14 mouse cellular contexts compared by ENCODE assay signal in genomic region chr4:124944961-124945360, GRCm38 (mm10). TPM values are rescaled to one million over a fixed set of nuclear protein-coding genes. Genes with fewer than 3 reads are reported as not detected.
A peak's percentile ranks its signal among the peaks of the same experiment; 100 is the strongest.
DNase-seq lines count a peak whose midpoint lies in the region; ATAC-seq and TF ChIP-seq lines count a peak whose summit lies in the region.
"Had no signal": no experiment of that assay in that cellular context is flagged by ENCODE, and none has a peak within 500 bp of the region (broad histone marks: within the 10 kb centered on the region; RNA-seq: fewer than 3 reads in every experiment).

No protein-coding gene starts in this region.

- 66% methylated on average over 2 of the region's 2 CpGs for WGBS in heart, postnatal 0 days
- WGBS in heart, embryonic 12.5 days = 67% methylated on average over 2 of the region's 2 CpGs

- peak; percentile 38 for TF ChIP-seq CTCF in heart, postnatal 0 days (IDR thresholded peaks at IDR 0.05; ENCODE audit: low read depth)

- peaks cover 11% of the 10 kb centered on the region; the same call in 1 of the 2 replicates for H3K36me3 ChIP-seq in heart, postnatal 0 days (replicated peaks; ENCODE audit: control insufficient read depth, insufficient read depth, low read length)
- peaks cover 31% of the 10 kb centered on the region for H3K36me3 ChIP-seq in heart, embryonic 12.5 days

- ATAC-seq in heart, postnatal 0 days (ENCODE audit: insufficient read depth, low read depth) = no peak
- no peak for ATAC-seq in heart, embryonic 12.5 days (ENCODE audit: insufficient number of reproducible peaks, low FRiP score)
- ATAC-seq: inflammation-experienced regulatory T-cells, adult 6 months had no signal

- no peak overlapping the region for H3K4me2 ChIP-seq in heart, postnatal 0 days (ENCODE audit: low read depth, low read length)
- H3K4me2 ChIP-seq in heart, embryonic 12.5 days = no peak overlapping the region

- H3K27ac ChIP-seq in heart, postnatal 0 days (ENCODE audit: low read depth) = no peak overlapping the region
- no peak overlapping the region for H3K27ac ChIP-seq in heart, embryonic 12.5 days (ENCODE audit: poor library complexity, severe bottlenecking)
- H3K27ac ChIP-seq: midbrain, embryonic 10.5 days had no signal

- no peaks in the 10 kb centered on the region for H3K27me3 ChIP-seq in heart, postnatal 0 days (ENCODE audit: control insufficient read depth, insufficient read depth, low read length)
- H3K27me3 ChIP-seq in heart, embryonic 12.5 days (replicated peaks) = no peaks in the 10 kb centered on the region

- TF ChIP-seq EP300 in heart, postnatal 0 days (IDR thresholded peaks at IDR 0.05; ENCODE audit: low read depth) = no peak

- DNase-seq in heart, postnatal 0 days (ENCODE audit: low spot score) = peak; percentile 6
- DNase-seq in lung, postnatal 10 days = peak; percentile 25
- no peak for DNase-seq in lung, postnatal 25 days (ENCODE audit: low spot score)
- peak; percentile 71 for DNase-seq in NIH3T3 (ENCODE audit: low read depth)
- DNase-seq in retina, embryonic 14.5 days (ENCODE audit: low spot score) = peak; percentile 48
- no peak for DNase-seq in gastrocnemius, postnatal 14 days
- DNase-seq in gastrocnemius, postnatal 25 days = no peak
- DNase-seq: adrenal gland, postnatal 14 days; cerebellum, postnatal 25 days; heart, postnatal 36 days; lung, adult 18-20 months had no signal

- no peaks in the 10 kb centered on the region for H3K9me3 ChIP-seq in heart, postnatal 0 days (replicated peaks; ENCODE audit: control insufficient read depth, low read length)
- H3K9me3 ChIP-seq in heart, embryonic 12.5 days (replicated peaks) = no peaks in the 10 kb centered on the region
- H3K9me3 ChIP-seq: midbrain, embryonic 10.5 days had no signal

- no peak overlapping the region for H3K9ac ChIP-seq in heart, postnatal 0 days (replicated peaks; ENCODE audit: low read depth, low read length)
- no peak overlapping the region for H3K9ac ChIP-seq in heart, embryonic 12.5 days

- H3K4me3 ChIP-seq in heart, postnatal 0 days (ENCODE audit: low read depth, low read length) = no peak overlapping the region
- no peak overlapping the region for H3K4me3 ChIP-seq in heart, embryonic 12.5 days
- H3K4me3 ChIP-seq: midbrain, embryonic 10.5 days had no signal

- no peaks in the 10 kb centered on the region for H3K4me1 ChIP-seq in heart, postnatal 0 days (ENCODE audit: control insufficient read depth, insufficient read depth)
- H3K4me1 ChIP-seq in heart, embryonic 12.5 days (replicated peaks) = no peaks in the 10 kb centered on the region

- intact Hi-C loops in gastrocnemius, postnatal 14 days (cut with DNase I; ENCODE audit: low total_unique reads) = loop anchor here (5.0 kb wide), 2 partner anchors 112 to 152 kb away; no protein-coding TSS in a partner anchor

RNA-seq across cellular contexts. Expression of gene Cdca8, which starts 5.8 kb away (rescaled TPM):
- total RNA-seq in heart, postnatal 0 days (2014; rRNA removed; ENCODE audit: low replicate concordance) = 26.4 and 28.5 TPM in 2 replicates
- polyA plus RNA-seq in heart, postnatal 0 days (2015; fragmentation: Nextera tagmentation; extraction: Ambion mirVana) = 31.0 and 31.7 TPM in 2 replicates
- polyA plus RNA-seq in heart, embryonic 12.5 days (2016; fragmentation: Nextera tagmentation; extraction: Ambion mirVana) = 134 and 138 TPM in 2 replicates
- total RNA-seq in gastrocnemius, postnatal 14 days (2021) = 1 to 10 TPM; 3.8 to 4.0 TPM
- total RNA-seq in gastrocnemius, postnatal 25 days (2021) = under 1 TPM; 0.61 to 0.99 TPM

RNA-seq across cellular contexts. Expression of gene 9930104L06Rik, which starts 8.1 kb away (rescaled TPM):
- total RNA-seq in heart, postnatal 0 days (2014; rRNA removed; ENCODE audit: low replicate concordance) = 9.7 and 18.7 TPM in 2 replicates
- polyA plus RNA-seq in heart, postnatal 0 days (2015; fragmentation: Nextera tagmentation; extraction: Ambion mirVana) = 6.0 and 7.1 TPM in 2 replicates
- polyA plus RNA-seq in heart, embryonic 12.5 days (2016; fragmentation: Nextera tagmentation; extraction: Ambion mirVana) = 9.9 and 10.4 TPM in 2 replicates
- total RNA-seq in gastrocnemius, postnatal 14 days (2021) = 1 to 10 TPM; 5.9 to 7.3 TPM
- total RNA-seq in gastrocnemius, postnatal 25 days (2021) = 1 to 10 TPM; 6.7 to 6.8 TPM

RNA-seq across cellular contexts. Expression of gene Rspo1, which starts 41.3 kb away (rescaled TPM):
- total RNA-seq in heart, postnatal 0 days (2014; rRNA removed; ENCODE audit: low replicate concordance) = 3.8 and 4.0 TPM in 2 replicates
- 1.7 and 1.9 TPM in 2 replicates for polyA plus RNA-seq in heart, postnatal 0 days (2015; fragmentation: Nextera tagmentation; extraction: Ambion mirVana)
- 7.0 and 7.4 TPM in 2 replicates for polyA plus RNA-seq in heart, embryonic 12.5 days (2016; fragmentation: Nextera tagmentation; extraction: Ambion mirVana)
- under 1 TPM in 1 of 2 experiments, not detected in 1; 0.33 TPM for total RNA-seq in gastrocnemius, postnatal 14 days (2021)
- total RNA-seq in gastrocnemius, postnatal 25 days (2021) = under 1 TPM; 0.41 to 0.72 TPM
- polyA plus RNA-seq: inflammation-experienced regulatory T-cells, adult 6 months had no signal

Comparison
In these comparisons a context has a peak if more than half of its experiments do, and no peak if none do; other contexts are left out.
1. DNase-seq: peak in heart, postnatal 0 days (single experiment), lung, postnatal 10 days (single experiment), NIH3T3 (single experiment) and retina, embryonic 14.5 days (single experiment); none in lung, postnatal 25 days (single experiment), gastrocnemius, postnatal 14 days (single experiment) and gastrocnemius, postnatal 25 days (single experiment).